12 mouse cellular contexts compared by ENCODE assay signal in the genomic region with DNA sequence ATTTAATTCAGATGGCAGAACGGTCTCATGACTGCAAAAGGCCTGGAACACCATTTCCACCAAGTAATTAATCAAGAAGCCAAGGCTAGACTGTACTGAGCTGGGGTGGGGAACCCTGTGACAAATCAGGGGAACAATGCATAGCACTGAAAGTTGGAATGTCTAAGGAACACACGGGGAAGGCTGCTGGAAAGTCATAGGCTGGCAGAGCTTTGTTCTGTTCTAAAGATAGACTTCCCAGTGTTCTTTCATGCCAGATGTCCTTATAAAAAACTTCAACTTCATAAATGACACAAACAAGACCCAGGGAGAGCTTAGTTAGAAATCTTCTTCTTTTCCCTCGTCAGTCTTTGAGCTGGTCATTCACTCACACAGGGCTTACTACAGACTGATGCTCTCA. TPM values are rescaled to one million over a fixed set of nuclear protein-coding genes. Genes with fewer than 3 reads are reported as not detected.
A peak's percentile ranks its signal among the peaks of the same experiment; 100 is the strongest.
DNase-seq lines count a peak whose midpoint lies in the region; ATAC-seq and TF ChIP-seq lines count a peak whose summit lies in the region.
"Had no signal": no experiment of that assay in that cellular context is flagged by ENCODE, and none has a peak within 500 bp of the region (broad histone marks: within the 10 kb centered on the region; RNA-seq: fewer than 3 reads in every experiment).

No protein-coding gene starts in this region.

- peaks cover 6% of the 10 kb centered on the region; the same call in 1 of the 2 replicates for H3K4me1 ChIP-seq in cerebellum, adult 2 months (ENCODE audit: control insufficient read depth, insufficient read depth, low read length)
- H3K4me1 ChIP-seq in intestine, embryonic 14.5 days (replicated peaks; ENCODE audit: control insufficient read depth, insufficient read depth, low read length) = peaks cover 12% of the 10 kb centered on the region; the same call in 1 of the 2 replicates
- H3K4me1 ChIP-seq in intestine, postnatal 0 days (replicated peaks; ENCODE audit: control insufficient read depth, insufficient read depth, low read length) = peaks cover 4% of the 10 kb centered on the region; the same call in 1 of the 2 replicates
- peaks cover 6% of the 10 kb centered on the region; the same call in 1 of the 2 replicates for H3K4me1 ChIP-seq in stomach, embryonic 14.5 days (ENCODE audit: control insufficient read depth, insufficient read depth, low read length)
- 0 out of 2 replicates have a peak, but pooled peaks cover 3% of the 10 kb centered on the region for H3K4me1 ChIP-seq in stomach, postnatal 0 days (replicated peaks; ENCODE audit: control insufficient read depth, insufficient read depth)

- DNase-seq in cerebellum, adult 2 months = no peak
- DNase-seq in cerebellum, postnatal 14 days = no peak
- no peak for DNase-seq in intestine, embryonic 14.5 days (ENCODE audit: low spot score)
- DNase-seq in stomach, postnatal 0 days (ENCODE audit: low spot score) = no peak
- DNase-seq in right cerebral cortex, postnatal 25 days = no peak
- DNase-seq in thymus, postnatal 10 days (ENCODE audit: low spot score in 2 of 2) = no peak
- DNase-seq: adrenal gland, adult 2 months; cerebellum, adult 18-20 months; left cerebral cortex, postnatal 4 days; thymus, postnatal 25 days had no signal

- TF ChIP-seq CTCF in cerebellum, adult 2 months (IDR thresholded peaks at IDR 0.05; ENCODE audit: borderline replicate concordance, insufficient read depth, low read depth, low read length) = no peak
- TF ChIP-seq CTCF in intestine, postnatal 0 days (IDR thresholded peaks at IDR 0.05; ENCODE audit: low read depth) = no peak
- no peak for TF ChIP-seq CTCF in stomach, postnatal 0 days (IDR thresholded peaks at IDR 0.05; ENCODE audit: low read depth)

- peak overlapping the region; percentile 5 for H3K4me3 ChIP-seq in cerebellum, adult 2 months (replicated peaks; ENCODE audit: insufficient read depth, low read depth, low read length)
- H3K4me3 ChIP-seq in intestine, embryonic 14.5 days (ENCODE audit: low read depth, low read length) = no peak overlapping the region
- H3K4me3 ChIP-seq in intestine, postnatal 0 days (ENCODE audit: low read depth, low read length) = no peak overlapping the region
- no peak overlapping the region for H3K4me3 ChIP-seq in stomach, embryonic 14.5 days (ENCODE audit: low read depth, low read length)
- H3K4me3 ChIP-seq in stomach, postnatal 0 days (ENCODE audit: low read depth, low read length) = no peak overlapping the region

- no peaks in the 10 kb centered on the region for H3K27me3 ChIP-seq in cerebellum, adult 2 months (ENCODE audit: control insufficient read depth, insufficient read depth, low read length)
- H3K27me3 ChIP-seq in intestine, embryonic 14.5 days (replicated peaks; ENCODE audit: control insufficient read depth, insufficient read depth, low read length) = no peaks in the 10 kb centered on the region
- no peaks in the 10 kb centered on the region for H3K27me3 ChIP-seq in intestine, postnatal 0 days (replicated peaks; ENCODE audit: control insufficient read depth, insufficient read depth, low read length)
- no peaks in the 10 kb centered on the region for H3K27me3 ChIP-seq in stomach, embryonic 14.5 days (ENCODE audit: control insufficient read depth, insufficient read depth, low read length)
- no peaks in the 10 kb centered on the region for H3K27me3 ChIP-seq in stomach, postnatal 0 days (ENCODE audit: control insufficient read depth, insufficient read depth, low read length)

- no peak overlapping the region for H3K9ac ChIP-seq in intestine, embryonic 14.5 days (ENCODE audit: low read length)
- H3K9ac ChIP-seq in intestine, postnatal 0 days (ENCODE audit: low read depth, low read length) = no peak overlapping the region
- H3K9ac ChIP-seq in stomach, embryonic 14.5 days (replicated peaks; ENCODE audit: low read depth, low read length) = no peak overlapping the region
- H3K9ac ChIP-seq in stomach, postnatal 0 days (ENCODE audit: low read length) = no peak overlapping the region

- no peak for TF ChIP-seq EP300 in stomach, postnatal 0 days (optimal IDR thresholded peaks at IDR 0.05)

- no peak overlapping the region for H3K27ac ChIP-seq in cerebellum, adult 2 months (ENCODE audit: insufficient read depth, low read length)
- H3K27ac ChIP-seq in intestine, embryonic 14.5 days (ENCODE audit: low read depth) = no peak overlapping the region
- H3K27ac ChIP-seq in intestine, postnatal 0 days (ENCODE audit: low read depth, low read length) = no peak overlapping the region
- no peak overlapping the region for H3K27ac ChIP-seq in stomach, embryonic 14.5 days (ENCODE audit: low read length)
- no peak overlapping the region for H3K27ac ChIP-seq in stomach, postnatal 0 days (replicated peaks)

- ATAC-seq in intestine, embryonic 14.5 days (replicated peaks; ENCODE audit: low FRiP score, low TSS enrichment, low read depth) = no peak
- ATAC-seq in intestine, postnatal 0 days = no peak
- no peak for ATAC-seq in stomach, embryonic 14.5 days (ENCODE audit: insufficient number of reproducible peaks, insufficient read depth, low FRiP score, low read depth)
- ATAC-seq in stomach, postnatal 0 days (ENCODE audit: low FRiP score, low TSS enrichment) = no peak

- H3K4me2 ChIP-seq in intestine, embryonic 14.5 days (ENCODE audit: low read length) = peak overlapping the region; percentile 76
- H3K4me2 ChIP-seq in intestine, postnatal 0 days (replicated peaks; ENCODE audit: low read depth) = no peak overlapping the region
- H3K4me2 ChIP-seq in stomach, embryonic 14.5 days (replicated peaks; ENCODE audit: low read depth, low read length) = peak overlapping the region; percentile 58; the same call in 1 of the 2 replicates
- no peak overlapping the region for H3K4me2 ChIP-seq in stomach, postnatal 0 days (replicated peaks; ENCODE audit: low read depth)

- peaks cover 10% of the 10 kb centered on the region for H3K36me3 ChIP-seq in intestine, embryonic 14.5 days (ENCODE audit: control insufficient read depth, insufficient read depth, low read length)
- no peaks in the 10 kb centered on the region for H3K36me3 ChIP-seq in intestine, postnatal 0 days (ENCODE audit: control insufficient read depth, insufficient read depth)
- H3K36me3 ChIP-seq in stomach, embryonic 14.5 days (ENCODE audit: control insufficient read depth, insufficient read depth, low read length) = no peaks in the 10 kb centered on the region
- H3K36me3 ChIP-seq in stomach, postnatal 0 days (ENCODE audit: control insufficient read depth, insufficient read depth, low read length) = no peaks in the 10 kb centered on the region

- no peaks in the 10 kb centered on the region for H3K9me3 ChIP-seq in intestine, embryonic 14.5 days (ENCODE audit: control insufficient read depth, low read length)
- no peaks in the 10 kb centered on the region for H3K9me3 ChIP-seq in intestine, postnatal 0 days (ENCODE audit: control insufficient read depth)
- H3K9me3 ChIP-seq in stomach, embryonic 14.5 days (ENCODE audit: control insufficient read depth, low read depth, low read length) = no peaks in the 10 kb centered on the region
- H3K9me3 ChIP-seq in stomach, postnatal 0 days (ENCODE audit: control insufficient read depth, low read length) = no peaks in the 10 kb centered on the region

- WGBS in cerebellum, adult 2 months = 47% methylated on average over 3 of the region's 3 CpGs
- WGBS in intestine, embryonic 14.5 days = 68% methylated on average over 3 of the region's 3 CpGs
- WGBS in intestine, postnatal 0 days = 69% methylated on average over 3 of the region's 3 CpGs
- 72% methylated on average over 3 of the region's 3 CpGs for WGBS in stomach, embryonic 14.5 days
- 53% methylated on average over 3 of the region's 3 CpGs for WGBS in stomach, postnatal 0 days

- no peak for TF ChIP-seq POLR2A in cerebellum, adult 2 months (IDR thresholded peaks at IDR 0.05; ENCODE audit: borderline replicate concordance, insufficient read depth, low read length)

RNA-seq across cellular contexts. Expression of gene Cdc40, which starts 1.9 kb away (rescaled TPM):
- polyA plus RNA-seq in cerebellum, adult 2 months (2012; rRNA removed) = 20.6 and 24.1 TPM in 2 replicates
- 32.0 and 35.6 TPM in 2 replicates for polyA plus RNA-seq in intestine, embryonic 14.5 days (2014; fragmentation: Nextera tagmentation; extraction: Ambion mirVana)
- 12.6 and 13.7 TPM in 2 replicates for polyA plus RNA-seq in intestine, postnatal 0 days (2015; fragmentation: Nextera tagmentation; extraction: Ambion mirVana)
- 32.9 and 35.7 TPM in 2 replicates for polyA plus RNA-seq in stomach, embryonic 14.5 days (2014; fragmentation: Nextera tagmentation; extraction: Ambion mirVana)
- polyA plus RNA-seq in stomach, postnatal 0 days (2015; fragmentation: Nextera tagmentation; extraction: Ambion mirVana) = 11.7 and 12.0 TPM in 2 replicates

RNA-seq across cellular contexts. Expression of gene Wasf1, which starts 2.0 kb away (rescaled TPM):
- polyA plus RNA-seq in cerebellum, adult 2 months (2012; rRNA removed) = 53.7 and 61.1 TPM in 2 replicates
- 19.5 and 21.9 TPM in 2 replicates for polyA plus RNA-seq in intestine, embryonic 14.5 days (2014; fragmentation: Nextera tagmentation; extraction: Ambion mirVana)
- polyA plus RNA-seq in intestine, postnatal 0 days (2015; fragmentation: Nextera tagmentation; extraction: Ambion mirVana) = 4.6 and 4.7 TPM in 2 replicates
- 17.6 and 18.8 TPM in 2 replicates for polyA plus RNA-seq in stomach, embryonic 14.5 days (2014; fragmentation: Nextera tagmentation; extraction: Ambion mirVana)
- polyA plus RNA-seq in stomach, postnatal 0 days (2015; fragmentation: Nextera tagmentation; extraction: Ambion mirVana) = 3.2 and 4.0 TPM in 2 replicates

Comparison
In these comparisons a context has a peak if more than half of its experiments do, and no peak if none do; other contexts are left out.
1. H3K4me2 ChIP-seq: peak in intestine, embryonic 14.5 days (single experiment) and stomach, embryonic 14.5 days (single experiment); none in intestine, postnatal 0 days (single experiment) and stomach, postnatal 0 days (single experiment).